Mouse (Mus musculus) lung, adult 2 months (tissue): ENCODE measurements at regions not wholly inside any gene's neighbourhood (a gene's known extent, or its start where the extent isn't known, plus 50 kb on each side); places are given as distances from the start of the nearest gene placed in this dataset.

Source experiments
- CTCF ChIP-seq: fragments of 200-500 bp; IDR thresholded peaks from 2 replicates; pipeline ENCODE4 v1.5.1; 2011; ENCODE audit warnings: mild to moderate bottlenecking, low read length, control low read depth; ENCODE audit not compliant: insufficient read depth
- POLR2A ChIP-seq: fragments of 200-500 bp; IDR thresholded peaks from 2 replicates; pipeline ENCODE4 v1.6.1; 2011; ENCODE audit warnings: low read depth, mild to moderate bottlenecking, control low read depth, low read length, borderline replicate concordance; ENCODE audit errors: extremely low read depth

DNA sequence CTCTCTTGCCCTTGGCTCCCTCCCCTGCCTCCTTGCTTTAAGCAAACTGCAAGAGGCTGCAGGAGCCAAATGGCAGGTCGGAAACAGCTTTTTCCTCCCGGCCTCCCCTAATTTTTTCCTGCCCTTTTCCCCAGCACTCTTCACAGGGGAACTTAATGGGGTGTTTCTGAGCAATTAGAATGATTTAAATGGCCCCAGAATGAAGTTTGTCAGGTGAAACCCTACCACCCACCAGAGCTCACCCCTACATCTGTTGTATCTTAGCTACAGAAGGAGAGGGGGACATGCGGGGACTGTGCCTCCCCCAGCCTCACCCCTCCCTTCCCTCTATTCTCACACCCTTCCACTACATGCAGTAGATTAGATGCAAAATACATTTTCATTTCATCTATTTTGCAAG, 326.5 kb upstream of the Gm4791 start:
- no peak for TF ChIP-seq POLR2A
- TF ChIP-seq CTCF, result no peak
